Mouse (Mus musculus) erythroblast, embryonic 14.5 days (primary cell): ENCODE data around the gene Heatr3.

Experiments used
- GATA1 ChIP-seq: IDR thresholded peaks from 2 replicates; pipeline ENCODE4 v1.6.1; 2012; ENCODE audit warnings: low read length, inconsistent platforms, mixed read lengths
- TAL1 ChIP-seq: IDR thresholded peaks from 3 replicates; pipeline ENCODE4 v1.6.1; 2012; ENCODE audit warnings: low read length, inconsistent platforms, mixed read lengths

GRCm38 (mm10) chr8:88144041-88144440, 6.4 kb downstream of the Heatr3 start:
- TF ChIP-seq GATA1 (no peak), TAL1 (no peak)
